Mouse (Mus musculus) MEL (cell line): ENCODE measurements around the gene Scpep1.
"Not testable (repeated sequence)": the region's sequence is repeated elsewhere in the genome, so short reads cannot be mapped to it uniquely, and the experiment has no call there.

ENCODE experiments used
- CTCF ChIP-seq, 3 experiments: IDR thresholded peaks in 2 of 3; conservative IDR thresholded peaks in 1 of 3; 2 replicates each; pipeline ENCODE4 v1.5.1; 2011 to 2012; ENCODE audit warnings: low read length in 3 of 3, low read depth in 2 of 3, mild to moderate bottlenecking in 2 of 3, improper control_type of control experiment in 1 of 3, inconsistent platforms in 1 of 3, mixed read lengths in 1 of 3, moderate library complexity in 1 of 3; ENCODE audit not compliant: control insufficient read depth in 1 of 3, insufficient read depth in 1 of 3, poor library complexity in 1 of 3, severe bottlenecking in 1 of 3
- MAX ChIP-seq: IDR thresholded peaks from 2 replicates; pipeline ENCODE4 v1.6.1; 2011; ENCODE audit warnings: low read length, improper control_type of control experiment
- MEF2A ChIP-seq: IDR thresholded peaks from 2 replicates; pipeline ENCODE4 v1.6.1; 2014; ENCODE audit warnings: low read depth, mild to moderate bottlenecking, inconsistent platforms, low read length, improper control_type of control experiment; ENCODE audit not compliant: poor library complexity, insufficient replicate concordance, severe bottlenecking; ENCODE audit errors: extremely low read depth
- POLR2A ChIP-seq, 2 experiments: IDR thresholded peaks; 2 replicates each; pipeline ENCODE4 v1.6.1; 2011 to 2012; ENCODE audit warnings: low read length in 2 of 2, mild to moderate bottlenecking in 2 of 2, control low read depth in 1 of 2, improper control_type of control experiment in 1 of 2, low read depth in 1 of 2, moderate library complexity in 1 of 2; ENCODE audit not compliant: control insufficient read depth in 1 of 2, insufficient read depth in 1 of 2, poor library complexity in 1 of 2
- USF2 ChIP-seq, 2 experiments: IDR thresholded peaks; 2 replicates each; pipeline ENCODE4 v1.6.1; 2011 to 2012; ENCODE audit warnings: improper control_type of control experiment in 2 of 2, low read length in 2 of 2, borderline replicate concordance in 1 of 2, inconsistent platforms in 1 of 2, low read depth in 1 of 2, mild to moderate bottlenecking in 1 of 2; ENCODE audit not compliant: insufficient read depth in 1 of 2
- ZC3H11A ChIP-seq: IDR thresholded peaks from 2 replicates; pipeline ENCODE4 v1.6.1; 2012; ENCODE audit warnings: low read depth, mild to moderate bottlenecking, inconsistent platforms, low read length, improper control_type of control experiment

DNA sequence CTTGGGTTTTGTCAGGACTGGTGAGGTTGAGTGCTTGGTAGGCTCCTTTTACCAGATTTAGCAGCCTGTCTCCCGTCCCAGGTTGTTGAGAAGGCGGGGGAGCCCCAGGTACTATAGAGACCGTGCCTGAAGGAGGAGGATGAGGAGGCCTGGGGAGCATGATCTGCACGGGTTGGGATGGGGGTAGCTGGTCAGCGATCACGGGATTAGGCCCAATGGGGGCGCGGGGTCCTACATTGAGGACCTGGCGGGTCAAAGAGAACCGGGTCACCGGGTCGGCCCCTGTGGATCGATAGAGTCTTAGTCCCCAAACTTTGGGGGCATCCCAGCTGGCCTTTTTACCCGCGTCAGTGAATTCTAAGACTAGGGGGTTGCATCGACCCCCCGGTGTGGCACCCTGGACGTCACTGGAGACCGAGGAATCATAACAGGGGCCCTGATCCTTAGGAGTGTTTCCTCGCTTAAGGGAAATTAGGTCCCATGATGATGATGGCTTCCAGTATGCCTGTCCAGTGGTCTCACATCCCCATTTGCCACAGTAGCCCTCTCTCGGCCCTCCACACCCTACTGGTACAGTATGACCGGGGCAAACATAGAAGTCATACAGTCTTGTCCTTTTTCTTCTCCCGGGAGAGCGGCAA lies 63.2 kb downstream of the Scpep1 start:
- not testable (repeated sequence) for TF ChIP-seq CTCF (IDR thresholded peaks at IDR 0.05 in 2 of 3, conservative IDR thresholded peaks at IDR 0.05 in 1 of 3; ENCODE audit: control insufficient read depth in 1 of 3, insufficient read depth in 1 of 3, low read depth in 2 of 3, low read length in 3 of 3, poor library complexity in 1 of 3, severe bottlenecking in 1 of 3); USF2 (IDR thresholded peaks at IDR 0.05; ENCODE audit: borderline replicate concordance in 1 of 2, insufficient read depth in 1 of 2, low read depth in 1 of 2, low read length in 2 of 2); ZC3H11A; POLR2A (IDR thresholded peaks at IDR 0.05; ENCODE audit: control insufficient read depth in 1 of 2, insufficient read depth in 1 of 2, low read depth in 1 of 2, low read length in 2 of 2, poor library complexity in 1 of 2); MAX; MEF2A
